Mouse (Mus musculus) olfactory bulb, adult 2 months (tissue): Measurements from ENCODE around the gene Cbx7.

ENCODE experiments used
- CTCF ChIP-seq: fragments of 200-500 bp; IDR thresholded peaks from 2 replicates; pipeline ENCODE4 v1.5.1; 2012; ENCODE audit warnings: low read depth, mild to moderate bottlenecking, low read length, moderate library complexity; ENCODE audit not compliant: insufficient read depth
- POLR2A ChIP-seq: fragments of 200-500 bp; IDR thresholded peaks from 2 replicates; pipeline ENCODE4 v1.6.1; 2012; ENCODE audit warnings: mild to moderate bottlenecking, low read depth, low read length, moderate library complexity; ENCODE audit not compliant: insufficient read depth

DNA sequence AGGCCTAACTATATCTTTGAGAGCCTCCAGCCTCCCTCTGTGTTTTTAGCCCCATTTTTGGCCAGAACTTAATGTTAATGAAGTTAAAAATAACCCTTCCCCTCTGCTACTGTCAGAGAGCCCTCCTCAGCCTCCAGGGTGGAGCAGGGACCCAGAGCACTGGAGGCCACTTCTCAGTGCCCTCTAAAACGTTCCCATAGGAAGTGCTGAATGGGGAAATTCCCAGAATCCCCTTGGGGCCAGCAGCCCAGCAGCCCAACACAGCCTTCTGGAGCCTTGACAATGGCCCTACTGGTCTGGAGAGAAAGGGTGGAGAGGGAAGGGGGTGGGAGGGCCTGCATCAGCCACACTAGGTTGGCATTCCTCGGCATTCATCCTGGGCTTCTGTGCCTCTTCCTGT, 32.7 kb upstream of the Cbx7 start:
- TF ChIP-seq CTCF (no peak), POLR2A (no peak)
